Mouse (Mus musculus): ENCODE results near the gene Gstt2. TPM values are rescaled to one million over a fixed set of nuclear protein-coding genes. Genes with fewer than 3 reads are reported as not detected.

The Gstt2 gene
- polyA plus RNA-seq, 1 experiment from 2014 or later, result 77.4 TPM

DNA sequence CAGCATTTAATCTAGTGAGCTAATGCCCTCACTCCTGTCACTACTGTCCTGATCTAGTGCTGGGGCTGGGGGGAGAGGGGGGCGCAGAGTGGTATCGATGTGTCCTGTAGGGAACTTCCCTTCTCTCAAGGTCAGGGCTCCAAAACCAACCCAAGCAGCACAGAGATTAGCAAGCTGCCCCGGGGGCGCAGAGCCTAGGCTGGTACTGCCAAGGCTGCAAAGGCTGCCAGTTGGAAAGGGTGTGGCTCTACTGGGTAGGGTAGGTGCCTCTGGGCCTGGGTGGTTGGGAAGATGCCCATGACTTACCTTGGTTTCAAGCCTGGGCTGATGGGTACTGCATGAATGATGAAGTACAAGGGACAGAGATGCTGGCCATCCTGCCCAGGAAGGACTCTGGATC is 20.4 kb upstream of the Gstt2 start:
- no peak overlapping the region for H3K4me2 ChIP-seq (replicated peaks; ENCODE audit: low read depth)
- H3K4me3 ChIP-seq (ENCODE audit: low read depth, low read length), result no peak overlapping the region
- no peaks in the 10 kb centered on the region for H3K9me3 ChIP-seq (ENCODE audit: control insufficient read depth, low read length)
- H3K27me3 ChIP-seq (ENCODE audit: control insufficient read depth, insufficient read depth, low read length), result no peaks in the 10 kb centered on the region
- no peaks in the 10 kb centered on the region for H3K4me1 ChIP-seq (replicated peaks; ENCODE audit: control insufficient read depth, insufficient read depth)
- no peak overlapping the region for H3K27ac ChIP-seq (replicated peaks)
- 80% methylated on average over 4 of the region's 4 CpGs for WGBS
- no peak for ATAC-seq (ENCODE audit: low FRiP score, low TSS enrichment)
- H3K36me3 ChIP-seq (ENCODE audit: control insufficient read depth, insufficient read depth, low read length), result 0 out of 2 replicates have a peak, but pooled peaks cover 3% of the 10 kb centered on the region
- DNase-seq (ENCODE audit: low spot score), result no peak
- no peak overlapping the region for H3K9ac ChIP-seq (ENCODE audit: low read length)
- TF ChIP-seq EP300 (optimal IDR thresholded peaks at IDR 0.05), result no peak
- TF ChIP-seq CTCF (IDR thresholded peaks at IDR 0.05; ENCODE audit: low read depth), result no peak

DNA sequence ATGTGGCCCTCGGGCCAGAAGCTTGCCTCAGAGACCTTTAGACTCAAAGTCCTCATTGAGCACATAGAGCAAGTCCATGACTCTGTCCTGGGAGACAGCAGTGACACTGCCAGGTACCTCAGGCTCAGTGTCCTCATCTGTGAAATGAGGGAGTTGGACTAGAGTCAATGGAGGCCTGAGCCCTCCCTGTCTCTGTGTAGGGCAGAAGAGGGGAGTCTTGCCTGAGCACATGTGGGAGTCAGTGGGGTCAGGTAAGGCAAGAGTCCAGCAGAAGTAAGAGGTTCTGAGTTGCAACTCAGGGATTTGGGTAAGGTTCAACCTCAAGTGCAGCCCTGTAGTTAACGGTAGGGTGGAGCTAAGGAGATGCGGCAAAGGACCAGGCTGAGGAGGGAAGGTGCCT is 19.8 kb upstream of the Gstt2 start:
- DNase-seq (ENCODE audit: low spot score), result no peak
- Histone ChIP-seq H3K9ac (ENCODE audit: low read length) (no peak overlapping the region), H3K27ac (replicated peaks) (no peak overlapping the region), H3K4me1 (replicated peaks; ENCODE audit: control insufficient read depth, insufficient read depth) (no peaks in the 10 kb centered on the region), H3K36me3 (ENCODE audit: control insufficient read depth, insufficient read depth, low read length) (0 out of 2 replicates have a peak, but pooled peaks cover 3% of the 10 kb centered on the region), H3K4me3 (ENCODE audit: low read depth, low read length) (no peak overlapping the region), H3K9me3 (ENCODE audit: control insufficient read depth, low read length) (no peaks in the 10 kb centered on the region), H3K4me2 (replicated peaks; ENCODE audit: low read depth) (no peak overlapping the region), H3K27me3 (ENCODE audit: control insufficient read depth, insufficient read depth, low read length) (no peaks in the 10 kb centered on the region)
- ATAC-seq (ENCODE audit: low FRiP score, low TSS enrichment), result no peak
- TF ChIP-seq CTCF (IDR thresholded peaks at IDR 0.05; ENCODE audit: low read depth) (no peak), EP300 (optimal IDR thresholded peaks at IDR 0.05) (no peak)
- 80% methylated on average over 3 of the region's 3 CpGs for WGBS

DNA sequence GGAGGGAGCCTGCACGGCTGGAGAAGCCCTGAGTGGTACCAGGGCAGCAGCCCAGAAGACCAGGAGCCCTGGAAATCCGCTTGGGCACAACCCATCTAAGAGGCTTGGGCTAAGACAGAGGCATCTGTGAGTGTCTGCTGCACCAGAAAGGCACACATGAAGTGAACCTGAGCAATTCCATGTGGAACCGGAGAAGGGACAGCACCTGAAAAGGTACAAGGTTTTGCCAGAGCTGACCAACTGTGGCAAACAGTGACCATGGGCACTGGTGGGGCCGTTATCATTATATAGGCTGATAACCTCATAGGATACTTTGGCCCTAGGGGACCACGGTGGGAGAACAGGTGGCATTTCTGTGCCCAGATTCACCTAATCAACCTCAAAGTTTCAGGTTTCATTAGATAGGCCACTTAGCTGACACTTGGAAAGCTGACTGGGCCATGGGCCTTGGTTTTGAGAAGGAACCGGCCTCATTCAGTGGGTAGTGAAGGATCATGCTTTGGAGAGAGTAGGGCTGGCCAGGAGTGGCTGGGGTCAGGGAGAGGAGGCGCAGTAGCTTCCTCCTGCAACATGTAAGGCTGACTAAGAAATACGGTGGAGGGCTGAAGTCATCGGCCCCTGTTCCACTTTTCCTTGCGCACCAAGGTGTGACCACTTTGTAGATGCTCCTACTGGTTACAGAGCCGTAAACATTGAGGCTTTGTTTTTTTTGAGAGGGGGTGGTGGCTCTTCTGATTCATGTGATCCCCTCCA is 19.1 kb upstream of the Gstt2 start:
- DNase-seq (ENCODE audit: low spot score) (no peak), ATAC-seq (ENCODE audit: low FRiP score, low TSS enrichment) (no peak)
- 77% methylated on average over 11 of the region's 11 CpGs for WGBS
- no peak overlapping the region for H3K9ac ChIP-seq (ENCODE audit: low read length)
- TF ChIP-seq CTCF (IDR thresholded peaks at IDR 0.05; ENCODE audit: low read depth) (no peak), EP300 (optimal IDR thresholded peaks at IDR 0.05) (no peak)
- 0 out of 2 replicates have a peak, but pooled peaks cover 3% of the 10 kb centered on the region for H3K36me3 ChIP-seq (ENCODE audit: control insufficient read depth, insufficient read depth, low read length)
- H3K4me1 ChIP-seq (replicated peaks; ENCODE audit: control insufficient read depth, insufficient read depth), result no peaks in the 10 kb centered on the region
- H3K27ac ChIP-seq (replicated peaks), result no peak overlapping the region
- H3K27me3 ChIP-seq (ENCODE audit: control insufficient read depth, insufficient read depth, low read length), result no peaks in the 10 kb centered on the region
- H3K9me3 ChIP-seq (ENCODE audit: control insufficient read depth, low read length), result no peaks in the 10 kb centered on the region
- no peak overlapping the region for H3K4me3 ChIP-seq (ENCODE audit: low read depth, low read length)
- no peak overlapping the region for H3K4me2 ChIP-seq (replicated peaks; ENCODE audit: low read depth)

DNA sequence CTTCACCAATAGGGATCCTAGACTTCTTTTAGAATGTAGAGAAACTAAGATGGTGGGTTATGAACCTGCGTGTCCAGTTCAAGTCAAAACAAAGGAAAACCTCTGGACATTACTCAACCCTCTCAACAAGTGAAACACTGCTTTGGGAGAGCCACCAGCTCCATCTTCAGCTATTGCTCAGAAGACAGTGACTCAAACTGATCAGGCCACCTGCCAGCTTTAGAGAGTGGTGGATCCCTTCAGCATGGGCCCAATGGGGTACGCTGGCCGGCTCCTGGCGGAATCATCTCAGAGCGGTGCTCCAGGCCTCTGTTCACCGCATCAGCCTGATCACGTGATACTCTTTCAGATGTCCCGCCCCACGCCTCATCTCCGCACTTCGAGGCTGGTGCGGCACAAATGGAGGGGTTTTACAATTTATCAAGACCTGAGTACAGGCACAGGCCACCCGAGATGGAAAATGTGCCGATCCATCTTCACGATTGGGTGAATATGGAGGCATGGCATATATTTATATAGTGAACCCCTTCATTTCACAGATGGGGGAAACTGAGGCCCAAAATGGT is 18.3 kb upstream of the Gstt2 start:
- WGBS, result 88% methylated on average over 15 of the region's 15 CpGs
- H3K4me1 ChIP-seq (replicated peaks; ENCODE audit: control insufficient read depth, insufficient read depth), result no peaks in the 10 kb centered on the region
- TF ChIP-seq CTCF (IDR thresholded peaks at IDR 0.05; ENCODE audit: low read depth), result no peak
- no peaks in the 10 kb centered on the region for H3K27me3 ChIP-seq (ENCODE audit: control insufficient read depth, insufficient read depth, low read length)
- no peak overlapping the region for H3K4me2 ChIP-seq (replicated peaks; ENCODE audit: low read depth)
- no peak overlapping the region for H3K9ac ChIP-seq (ENCODE audit: low read length)
- H3K9me3 ChIP-seq (ENCODE audit: control insufficient read depth, low read length), result no peaks in the 10 kb centered on the region
- 0 out of 2 replicates have a peak, but pooled peaks cover 3% of the 10 kb centered on the region for H3K36me3 ChIP-seq (ENCODE audit: control insufficient read depth, insufficient read depth, low read length)
- no peak overlapping the region for H3K27ac ChIP-seq (replicated peaks)
- ATAC-seq (ENCODE audit: low FRiP score, low TSS enrichment) (no peak), DNase-seq (ENCODE audit: low spot score) (no peak)
- no peak overlapping the region for H3K4me3 ChIP-seq (ENCODE audit: low read depth, low read length)

DNA sequence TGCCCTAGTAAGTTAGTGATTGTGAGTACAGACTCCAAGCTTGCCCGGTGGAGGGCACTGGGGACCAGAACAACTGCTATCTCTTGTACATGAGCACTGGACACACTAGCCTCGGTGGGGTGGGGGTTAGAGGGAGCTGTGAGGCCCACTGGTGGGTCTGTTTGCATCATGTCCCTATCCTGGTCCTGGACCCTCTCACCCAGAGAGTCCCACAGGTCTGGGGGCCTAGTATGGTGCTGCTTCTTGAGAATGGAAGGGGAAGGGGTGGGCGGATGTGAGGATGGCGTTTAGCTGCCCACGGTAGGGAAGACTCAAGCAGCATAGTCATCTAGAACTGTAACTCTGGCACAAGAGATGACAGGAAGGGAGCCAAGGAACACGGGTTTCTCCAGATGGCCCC is 17.6 kb upstream of the Gstt2 start:
- H3K4me1 ChIP-seq (replicated peaks; ENCODE audit: control insufficient read depth, insufficient read depth), result no peaks in the 10 kb centered on the region
- no peaks in the 10 kb centered on the region for H3K9me3 ChIP-seq (ENCODE audit: control insufficient read depth, low read length)
- no peak for TF ChIP-seq CTCF (IDR thresholded peaks at IDR 0.05; ENCODE audit: low read depth)
- TF ChIP-seq EP300 (optimal IDR thresholded peaks at IDR 0.05), result no peak
- H3K4me2 ChIP-seq (replicated peaks; ENCODE audit: low read depth), result no peak overlapping the region
- no peak overlapping the region for H3K27ac ChIP-seq (replicated peaks)
- H3K27me3 ChIP-seq (ENCODE audit: control insufficient read depth, insufficient read depth, low read length), result no peaks in the 10 kb centered on the region
- 0 out of 2 replicates have a peak, but pooled peaks cover 3% of the 10 kb centered on the region for H3K36me3 ChIP-seq (ENCODE audit: control insufficient read depth, insufficient read depth, low read length)
- no peak for DNase-seq (ENCODE audit: low spot score)
- no peak overlapping the region for H3K4me3 ChIP-seq (ENCODE audit: low read depth, low read length)
- 81% methylated on average over 6 of the region's 6 CpGs for WGBS
- no peak for ATAC-seq (ENCODE audit: low FRiP score, low TSS enrichment)
- H3K9ac ChIP-seq (ENCODE audit: low read length), result no peak overlapping the region

DNA sequence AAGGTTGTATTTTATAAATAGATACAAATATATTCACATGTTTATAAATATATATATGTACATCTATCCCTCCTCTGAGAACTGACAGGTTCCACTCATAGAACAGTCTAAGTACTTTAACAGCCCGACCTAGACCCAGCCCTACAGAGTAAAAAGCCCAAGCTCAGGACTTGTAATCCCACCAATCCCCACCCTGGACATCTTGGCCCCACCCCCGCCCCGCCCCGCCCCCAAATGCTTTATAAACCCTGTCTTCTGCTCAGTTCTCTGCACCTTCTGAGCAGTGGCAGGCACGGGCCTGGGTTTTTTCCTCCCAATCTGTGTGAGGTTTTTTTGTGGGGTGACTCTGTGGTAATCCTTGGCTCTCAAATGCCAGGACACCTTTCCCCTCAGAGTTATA is 16.9 kb upstream of the Gstt2 start:
- no peak overlapping the region for H3K27ac ChIP-seq (replicated peaks)
- H3K4me2 ChIP-seq (replicated peaks; ENCODE audit: low read depth), result no peak overlapping the region
- H3K4me1 ChIP-seq (replicated peaks; ENCODE audit: control insufficient read depth, insufficient read depth), result no peaks in the 10 kb centered on the region
- no peak overlapping the region for H3K4me3 ChIP-seq (ENCODE audit: low read depth, low read length)
- H3K27me3 ChIP-seq (ENCODE audit: control insufficient read depth, insufficient read depth, low read length), result no peaks in the 10 kb centered on the region
- TF ChIP-seq CTCF (IDR thresholded peaks at IDR 0.05; ENCODE audit: low read depth) (no peak), EP300 (optimal IDR thresholded peaks at IDR 0.05) (no peak)
- H3K36me3 ChIP-seq (ENCODE audit: control insufficient read depth, insufficient read depth, low read length), result 0 out of 2 replicates have a peak, but pooled peaks cover 3% of the 10 kb centered on the region
- H3K9me3 ChIP-seq (ENCODE audit: control insufficient read depth, low read length), result no peaks in the 10 kb centered on the region
- 43% methylated on average over 5 of the region's 5 CpGs for WGBS
- no peak overlapping the region for H3K9ac ChIP-seq (ENCODE audit: low read length)
- DNase-seq (ENCODE audit: low spot score) (no peak), ATAC-seq (ENCODE audit: low FRiP score, low TSS enrichment) (no peak)

Data from stomach, postnatal 0 days (tissue).